Comparison of ENCODE assay signal across 11 mouse cellular contexts in the genomic region with DNA sequence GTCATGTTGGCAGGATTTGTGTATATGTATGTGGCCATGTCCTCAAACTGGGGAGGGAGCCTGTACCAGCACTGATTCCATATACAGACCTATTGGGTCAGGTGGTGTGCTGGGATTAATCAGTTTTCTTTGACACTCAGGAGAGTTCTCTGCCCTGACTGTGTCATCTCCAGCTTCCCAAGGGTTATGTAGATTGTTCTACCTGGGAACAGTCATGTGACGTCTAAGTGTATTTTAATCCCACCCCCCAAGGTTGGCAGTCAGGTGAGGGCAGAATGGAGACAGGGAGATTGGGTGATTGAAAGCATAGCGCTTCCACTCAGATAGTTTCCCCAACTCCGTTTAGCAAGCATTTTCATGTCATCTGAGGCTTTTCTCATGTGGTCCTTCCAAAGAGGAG.
DNase-seq lines count a peak whose midpoint lies in the region; ATAC-seq lines count a peak whose summit lies in the region.
"Had no signal": no experiment of that assay in that cellular context is flagged by ENCODE, and none has a peak within 500 bp of the region (broad histone marks: within the 10 kb centered on the region; RNA-seq: fewer than 3 reads in every experiment).

No protein-coding gene starts in this region.

- no peaks in the 10 kb centered on the region for H3K27me3 ChIP-seq in heart, embryonic 11.5 days (ENCODE audit: control insufficient read depth, insufficient read depth, low read length)
- no peaks in the 10 kb centered on the region for H3K27me3 ChIP-seq in intestine, embryonic 16.5 days (replicated peaks; ENCODE audit: control insufficient read depth, insufficient read depth, low read length)
- H3K27me3 ChIP-seq in liver, embryonic 16.5 days (ENCODE audit: control insufficient read depth, insufficient read depth, low read depth, low read length), result no peaks in the 10 kb centered on the region
- no peaks in the 10 kb centered on the region for H3K27me3 ChIP-seq in neural tube, embryonic 15.5 days (replicated peaks)
- no peaks in the 10 kb centered on the region for H3K27me3 ChIP-seq in forebrain, embryonic 14.5 days (replicated peaks; ENCODE audit: control insufficient read depth, insufficient read depth, low read length)

- peaks cover 37% of the 10 kb centered on the region for H3K4me1 ChIP-seq in heart, embryonic 11.5 days (ENCODE audit: control insufficient read depth, insufficient read depth, low read length)
- H3K4me1 ChIP-seq in intestine, embryonic 16.5 days (ENCODE audit: control insufficient read depth, insufficient read depth, low read length), result peaks cover 27% of the 10 kb centered on the region
- H3K4me1 ChIP-seq in liver, embryonic 16.5 days (ENCODE audit: control insufficient read depth, low read depth, low read length), result peaks cover 12% of the 10 kb centered on the region
- peaks cover 25% of the 10 kb centered on the region for H3K4me1 ChIP-seq in neural tube, embryonic 15.5 days
- H3K4me1 ChIP-seq in forebrain, embryonic 14.5 days (ENCODE audit: control insufficient read depth, insufficient read depth, low read length), result peaks cover under 1% of the 10 kb centered on the region; the same call in 1 of the 2 replicates

- H3K9ac ChIP-seq in heart, embryonic 11.5 days (ENCODE audit: low read depth, low read length), result no peak overlapping the region
- peak overlapping the region; percentile 41; the same call in 1 of the 2 replicates for H3K9ac ChIP-seq in intestine, embryonic 16.5 days (ENCODE audit: low read depth, low read length)
- no peak overlapping the region; the same call in 1 of the 2 replicates for H3K9ac ChIP-seq in liver, embryonic 16.5 days (ENCODE audit: low read depth, low read length)
- H3K9ac ChIP-seq in neural tube, embryonic 15.5 days (replicated peaks), result no peak overlapping the region
- no peak overlapping the region for H3K9ac ChIP-seq in forebrain, embryonic 14.5 days (ENCODE audit: low read length)

- no peaks in the 10 kb centered on the region for H3K9me3 ChIP-seq in heart, embryonic 11.5 days (replicated peaks; ENCODE audit: control insufficient read depth, low read length)
- H3K9me3 ChIP-seq in intestine, embryonic 16.5 days (ENCODE audit: control insufficient read depth, low read length), result no peaks in the 10 kb centered on the region
- H3K9me3 ChIP-seq in liver, embryonic 16.5 days (replicated peaks; ENCODE audit: control insufficient read depth, low read length), result no peaks in the 10 kb centered on the region
- no peaks in the 10 kb centered on the region for H3K9me3 ChIP-seq in neural tube, embryonic 15.5 days (replicated peaks)
- H3K9me3 ChIP-seq in forebrain, embryonic 14.5 days (replicated peaks; ENCODE audit: control insufficient read depth, low read length), result no peaks in the 10 kb centered on the region
- H3K9me3 ChIP-seq: limb, embryonic 10.5 days had no signal

- no peak overlapping the region for H3K4me3 ChIP-seq in heart, embryonic 11.5 days (ENCODE audit: low read depth, low read length)
- no peak overlapping the region for H3K4me3 ChIP-seq in intestine, embryonic 16.5 days (ENCODE audit: low read length)
- H3K4me3 ChIP-seq in liver, embryonic 16.5 days (ENCODE audit: low read depth, low read length), result peak overlapping the region; percentile 35
- H3K4me3 ChIP-seq in neural tube, embryonic 15.5 days (replicated peaks), result no peak overlapping the region
- no peak overlapping the region for H3K4me3 ChIP-seq in forebrain, embryonic 14.5 days (ENCODE audit: low read depth, low read length)
- H3K4me3 ChIP-seq: limb, embryonic 10.5 days had no signal

- ATAC-seq in heart, embryonic 11.5 days (replicated peaks; ENCODE audit: insufficient number of reproducible peaks, low FRiP score, low TSS enrichment), result no peak
- ATAC-seq in intestine, embryonic 16.5 days, result peak; percentile 39
- no peak for ATAC-seq in liver, embryonic 16.5 days (ENCODE audit: low read depth)
- no peak for ATAC-seq in neural tube, embryonic 15.5 days (ENCODE audit: low FRiP score)
- ATAC-seq in forebrain, embryonic 14.5 days, result no peak

- no peak for DNase-seq in heart, adult 8-10 months (ENCODE audit: low spot score)
- peak; percentile 45 to 47 for DNase-seq in kidney, adult 8-10 months
- DNase-seq in kidney, postnatal 14 days, result no peak
- DNase-seq in forebrain, embryonic 14.5 days (ENCODE audit: low spot score), result no peak
- DNase-seq: layer of hippocampus, postnatal 36 days; thymus, postnatal 36 days had no signal

- WGBS in heart, embryonic 11.5 days (ENCODE audit: insufficient replicate concordance), result 44% methylated on average over 3 of the region's 3 CpGs
- 43% methylated on average over 3 of the region's 3 CpGs for WGBS in intestine, embryonic 16.5 days
- WGBS in liver, embryonic 16.5 days (ENCODE audit: insufficient replicate concordance), result 48% methylated on average over 3 of the region's 3 CpGs
- WGBS in neural tube, embryonic 15.5 days, result 73% methylated on average over 3 of the region's 3 CpGs
- 60% methylated on average over 3 of the region's 3 CpGs for WGBS in forebrain, embryonic 14.5 days

- peak overlapping the region; percentile 46 for H3K4me2 ChIP-seq in heart, embryonic 11.5 days
- H3K4me2 ChIP-seq in intestine, embryonic 16.5 days (ENCODE audit: low read depth, low read length), result peak overlapping the region; percentile 42
- peak overlapping the region; percentile 43 for H3K4me2 ChIP-seq in liver, embryonic 16.5 days (ENCODE audit: low read depth, low read length)
- no peak overlapping the region for H3K4me2 ChIP-seq in neural tube, embryonic 15.5 days
- H3K4me2 ChIP-seq in forebrain, embryonic 14.5 days (ENCODE audit: low read length), result no peak overlapping the region

- no peak overlapping the region for H3K27ac ChIP-seq in heart, embryonic 11.5 days (ENCODE audit: low read depth, low read length)
- H3K27ac ChIP-seq in intestine, embryonic 16.5 days (ENCODE audit: low read length), result peak overlapping the region; percentile 71
- peak overlapping the region; percentile 81 for H3K27ac ChIP-seq in liver, embryonic 16.5 days (ENCODE audit: low read length)
- no peak overlapping the region for H3K27ac ChIP-seq in neural tube, embryonic 15.5 days (replicated peaks)
- H3K27ac ChIP-seq in forebrain, embryonic 14.5 days (ENCODE audit: low read depth, low read length), result no peak overlapping the region

- no peaks in the 10 kb centered on the region for H3K36me3 ChIP-seq in heart, embryonic 11.5 days (ENCODE audit: control insufficient read depth, insufficient read depth, low read length)
- H3K36me3 ChIP-seq in intestine, embryonic 16.5 days (ENCODE audit: control insufficient read depth, insufficient read depth, low read length), result no peaks in the 10 kb centered on the region
- no peaks in the 10 kb centered on the region for H3K36me3 ChIP-seq in liver, embryonic 16.5 days (ENCODE audit: control insufficient read depth, insufficient read depth)
- no peaks in the 10 kb centered on the region for H3K36me3 ChIP-seq in neural tube, embryonic 15.5 days
- H3K36me3 ChIP-seq in forebrain, embryonic 14.5 days (ENCODE audit: control insufficient read depth, insufficient read depth, low read length), result no peaks in the 10 kb centered on the region

Comparison
In these comparisons a context has a peak if more than half of its experiments do, and no peak if none do; other contexts are left out.
1. DNase-seq: peak in kidney, adult 8-10 months (2 of 2); none in heart, adult 8-10 months (single experiment), kidney, postnatal 14 days (single experiment) and forebrain, embryonic 14.5 days (single experiment).
2. H3K27ac ChIP-seq: peak in intestine, embryonic 16.5 days (single experiment) and liver, embryonic 16.5 days (single experiment); none in heart, embryonic 11.5 days (single experiment), neural tube, embryonic 15.5 days (single experiment) and forebrain, embryonic 14.5 days (single experiment).
3. H3K4me2 ChIP-seq: peak in heart, embryonic 11.5 days (single experiment), intestine, embryonic 16.5 days (single experiment) and liver, embryonic 16.5 days (single experiment); none in neural tube, embryonic 15.5 days (single experiment) and forebrain, embryonic 14.5 days (single experiment).